8 mouse cellular contexts compared by ENCODE assay signal in genomic region chr2:136886846-136887245, GRCm38 (mm10). TPM values are rescaled to one million over a fixed set of nuclear protein-coding genes. Genes with fewer than 3 reads are reported as not detected.
DNase-seq lines count a peak whose midpoint lies in the region; ATAC-seq and TF ChIP-seq lines count a peak whose summit lies in the region.
"Had no signal": no experiment of that assay in that cellular context is flagged by ENCODE, and none has a peak within 500 bp of the region (broad histone marks: within the 10 kb centered on the region; RNA-seq: fewer than 3 reads in every experiment).

No protein-coding gene starts in this region.

- H3K4me2 ChIP-seq in midbrain, postnatal 0 days (ENCODE audit: low read depth, low read length, poor library complexity, severe bottlenecking): no peak overlapping the region
- no peak overlapping the region for H3K4me2 ChIP-seq in midbrain, embryonic 15.5 days
- H3K4me2 ChIP-seq: heart, embryonic 15.5 days had no signal

- peaks cover 3% of the 10 kb centered on the region for H3K4me1 ChIP-seq in heart, adult 2 months (ENCODE audit: control insufficient read depth, insufficient read depth, low read length)
- H3K4me1 ChIP-seq in midbrain, postnatal 0 days (ENCODE audit: insufficient read depth, low read length): 0 out of 2 replicates have a peak, but pooled peaks cover 4% of the 10 kb centered on the region
- peaks cover 6% of the 10 kb centered on the region for H3K4me1 ChIP-seq in midbrain, embryonic 15.5 days

- peak; percentile 11 to 44 for DNase-seq in heart, adult 2 months
- no peak for DNase-seq in heart, adult 9 months (ENCODE audit: low spot score in 2 of 2)
- peak; percentile 66 for DNase-seq in midbrain, postnatal 0 days (ENCODE audit: low spot score)
- peak; percentile 36 to 69 for DNase-seq in cerebellum, postnatal 25 days
- DNase-seq in retina, embryonic 14.5 days (ENCODE audit: low spot score): peak; percentile 38
- DNase-seq in spleen, postnatal 36 days (ENCODE audit: low spot score in 2 of 2): no peak

- no peak overlapping the region for H3K9ac ChIP-seq in heart, adult 2 months (ENCODE audit: low read depth, low read length)
- H3K9ac ChIP-seq in midbrain, postnatal 0 days (replicated peaks; ENCODE audit: low read length, poor library complexity, severe bottlenecking): no peak overlapping the region
- no peak overlapping the region for H3K9ac ChIP-seq in midbrain, embryonic 15.5 days
- H3K9ac ChIP-seq: heart, embryonic 15.5 days had no signal

- peaks cover 22% of the 10 kb centered on the region for H3K36me3 ChIP-seq in heart, adult 2 months (ENCODE audit: control insufficient read depth, insufficient read depth, low read length)
- H3K36me3 ChIP-seq in midbrain, postnatal 0 days (ENCODE audit: insufficient read depth, low read length): 0 out of 2 replicates have a peak, but pooled peaks cover 5% of the 10 kb centered on the region
- H3K36me3 ChIP-seq in midbrain, embryonic 15.5 days (replicated peaks): no peaks in the 10 kb centered on the region; the same call in 1 of the 2 replicates

- TF ChIP-seq POLR2A in heart, adult 2 months (IDR thresholded peaks at IDR 0.05; ENCODE audit: insufficient read depth, low read depth, low read length): no peak

- H3K27me3 ChIP-seq in heart, adult 2 months (ENCODE audit: control insufficient read depth, insufficient read depth, low read length): no peaks in the 10 kb centered on the region
- no peaks in the 10 kb centered on the region for H3K27me3 ChIP-seq in midbrain, postnatal 0 days (ENCODE audit: insufficient read depth, low read length)
- H3K27me3 ChIP-seq in midbrain, embryonic 15.5 days (replicated peaks): no peaks in the 10 kb centered on the region
- H3K27me3 ChIP-seq: heart, embryonic 15.5 days had no signal

- TF ChIP-seq EP300 in heart, adult 2 months (IDR thresholded peaks at IDR 0.05; ENCODE audit: insufficient read depth, low read depth, low read length): no peak

- ATAC-seq in midbrain, postnatal 0 days (ENCODE audit: low FRiP score): no peak
- ATAC-seq in midbrain, embryonic 15.5 days (replicated peaks): no peak

- no peak overlapping the region for H3K4me3 ChIP-seq in heart, adult 2 months
- H3K4me3 ChIP-seq in midbrain, postnatal 0 days (ENCODE audit: low read depth, low read length): no peak overlapping the region
- H3K4me3 ChIP-seq in midbrain, embryonic 15.5 days: no peak overlapping the region
- H3K4me3 ChIP-seq: heart, embryonic 15.5 days had no signal

- no peaks in the 10 kb centered on the region for H3K79me2 ChIP-seq in heart, adult 2 months (replicated peaks; ENCODE audit: control insufficient read depth, insufficient read depth, low read length)

- peak; percentile 73 for TF ChIP-seq CTCF in heart, adult 2 months (IDR thresholded peaks at IDR 0.05)
- peak; percentile 79 for TF ChIP-seq CTCF in midbrain, postnatal 0 days (IDR thresholded peaks at IDR 0.05)

- intact Hi-C loops in heart, adult 2 months (cut with DNase I): no loop called here

- H3K9me3 ChIP-seq in midbrain, postnatal 0 days (ENCODE audit: low read length): no peaks in the 10 kb centered on the region
- H3K9me3 ChIP-seq in midbrain, embryonic 15.5 days: no peaks in the 10 kb centered on the region
- H3K9me3 ChIP-seq: heart, embryonic 15.5 days had no signal

- 39% methylated on average over 4 of the region's 4 CpGs for WGBS in heart, adult 2 months
- 52% methylated on average over 4 of the region's 4 CpGs for WGBS in midbrain, postnatal 0 days
- WGBS in midbrain, embryonic 15.5 days: 66% methylated on average over 4 of the region's 4 CpGs

- H3K27ac ChIP-seq in heart, adult 2 months: no peak overlapping the region
- no peak overlapping the region for H3K27ac ChIP-seq in midbrain, postnatal 0 days (ENCODE audit: low read depth, low read length)
- H3K27ac ChIP-seq in midbrain, embryonic 15.5 days: no peak overlapping the region
- H3K27ac ChIP-seq: heart, embryonic 15.5 days had no signal

RNA-seq across cellular contexts. Expression of gene AL731706.2, which starts 1.4 kb away (rescaled TPM):
- total RNA-seq in heart, adult 2 months (2021): 10 to 100 TPM; 23.8 to 24.4 TPM
- not detected in 2 replicates for polyA plus RNA-seq in heart, adult 2 months (2012; rRNA removed)
- not detected in 2 replicates for total RNA-seq in midbrain, postnatal 0 days (2014; rRNA removed)
- polyA plus RNA-seq in midbrain, postnatal 0 days (2015; fragmentation: Nextera tagmentation; extraction: Ambion mirVana): 4.3 and 7.9 TPM in 2 replicates
- 22.8 and 26.9 TPM in 2 replicates for polyA plus RNA-seq in midbrain, embryonic 15.5 days (2015; fragmentation: Nextera tagmentation; extraction: Ambion mirVana)

RNA-seq across cellular contexts. Expression of gene Slx4ip, which starts 4.2 kb away (rescaled TPM):
- 1 to 10 TPM; 1.3 to 1.4 TPM for total RNA-seq in heart, adult 2 months (2021)
- 0.39 and 0.67 TPM in 2 replicates for polyA plus RNA-seq in heart, adult 2 months (2012; rRNA removed)
- 9.7 TPM in 2 replicates for total RNA-seq in midbrain, postnatal 0 days (2014; rRNA removed)
- polyA plus RNA-seq in midbrain, postnatal 0 days (2015; fragmentation: Nextera tagmentation; extraction: Ambion mirVana): 7.0 and 8.5 TPM in 2 replicates
- polyA plus RNA-seq in midbrain, embryonic 15.5 days (2015; fragmentation: Nextera tagmentation; extraction: Ambion mirVana): 15.0 and 16.2 TPM in 2 replicates

RNA-seq across cellular contexts. Expression of gene AL731706.1, which starts 4.3 kb away (rescaled TPM):
- total RNA-seq in heart, adult 2 months (2021): 10 to 100 TPM; 32.1 to 36.0 TPM
- 25.2 and 47.1 TPM in 2 replicates for polyA plus RNA-seq in heart, adult 2 months (2012; rRNA removed)
- 3.3 TPM in 1 of 2 replicates, not detected in the other for total RNA-seq in midbrain, postnatal 0 days (2014; rRNA removed)
- 12.6 and 13.0 TPM in 2 replicates for polyA plus RNA-seq in midbrain, postnatal 0 days (2015; fragmentation: Nextera tagmentation; extraction: Ambion mirVana)
- 12.3 and 14.0 TPM in 2 replicates for polyA plus RNA-seq in midbrain, embryonic 15.5 days (2015; fragmentation: Nextera tagmentation; extraction: Ambion mirVana)

RNA-seq across cellular contexts. Expression of gene Mkks, which starts 4.3 kb away (rescaled TPM):
- total RNA-seq in heart, adult 2 months (2021): 10 to 100 TPM; 29.4 to 44.1 TPM
- 9.3 and 20.0 TPM in 2 replicates for polyA plus RNA-seq in heart, adult 2 months (2012; rRNA removed)
- total RNA-seq in midbrain, postnatal 0 days (2014; rRNA removed): 6.9 and 13.6 TPM in 2 replicates
- polyA plus RNA-seq in midbrain, postnatal 0 days (2015; fragmentation: Nextera tagmentation; extraction: Ambion mirVana): 6.4 and 6.7 TPM in 2 replicates
- polyA plus RNA-seq in midbrain, embryonic 15.5 days (2015; fragmentation: Nextera tagmentation; extraction: Ambion mirVana): 12.4 and 13.8 TPM in 2 replicates

Comparison
In these comparisons a context has a peak if more than half of its experiments do, and no peak if none do; other contexts are left out.
1. DNase-seq: peak in heart, adult 2 months (2 of 2), midbrain, postnatal 0 days (single experiment), cerebellum, postnatal 25 days (2 of 2) and retina, embryonic 14.5 days (single experiment); none in heart, adult 9 months (0 of 2) and spleen, postnatal 36 days (0 of 2).